Mouse (Mus musculus): Measurements from ENCODE around the gene Gcn1l1.
"Not testable (repeated sequence)": the region's sequence is repeated elsewhere in the genome, so short reads cannot be mapped to it uniquely, and the experiment has no call there.

The Gcn1l1 gene

GRCm38 (mm10) chr5:115564737-115565393, at the start of gene Gcn1l1:
Gene Gcn1l1 (plus strand): TSS chr5:115565254.
- DNase-seq (ENCODE audit: low spot score in 2 of 2) = peak; percentile 69 to 78

- DNase-seq (ENCODE audit: low spot score in 2 of 2) = no peak
These were observed 48.8 kb upstream of the Gcn1l1 start for GRCm38 (mm10) chr5:115516081-115516907.

GRCm38 (mm10) chr5:115516908-115517307, 48.1 kb upstream of the Gcn1l1 start:
- DNase-seq (ENCODE audit: low spot score in 2 of 2) = no peak

- DNase-seq (ENCODE audit: low spot score in 2 of 2) = no peak
These were observed 47.6 kb upstream of the Gcn1l1 start for GRCm38 (mm10) chr5:115517501-115517900.

GRCm38 (mm10) chr5:115518214-115518613, 46.8 kb upstream of the Gcn1l1 start:
- DNase-seq (ENCODE audit: low spot score in 2 of 2) = not testable (repeated sequence)

GRCm38 (mm10) chr5:115520325-115520869, 44.7 kb upstream of the Gcn1l1 start:
- no peak for DNase-seq (ENCODE audit: low spot score in 2 of 2)

- DNase-seq (ENCODE audit: low spot score in 2 of 2) = no peak
These were observed 43.2 kb upstream of the Gcn1l1 start for GRCm38 (mm10) chr5:115521553-115522461.

- no peak for DNase-seq (ENCODE audit: low spot score in 2 of 2)
These were observed 42.5 kb upstream of the Gcn1l1 start for GRCm38 (mm10) chr5:115522531-115522930.

GRCm38 (mm10) chr5:115522981-115523499, 42.0 kb upstream of the Gcn1l1 start:
- DNase-seq (ENCODE audit: low spot score in 2 of 2) = no peak

- DNase-seq (ENCODE audit: low spot score in 2 of 2) = no peak
These were observed 41.1 kb upstream of the Gcn1l1 start for GRCm38 (mm10) chr5:115523971-115524370.

- no peak for DNase-seq (ENCODE audit: low spot score in 2 of 2)
These were observed 40.6 kb upstream of the Gcn1l1 start for GRCm38 (mm10) chr5:115524471-115524870.

GRCm38 (mm10) chr5:115525416-115525815, 39.6 kb upstream of the Gcn1l1 start:
- DNase-seq (ENCODE audit: low spot score in 2 of 2) = no peak

- no peak for DNase-seq (ENCODE audit: low spot score in 2 of 2)
These were observed 39.1 kb upstream of the Gcn1l1 start for GRCm38 (mm10) chr5:115525943-115526342.

- DNase-seq (ENCODE audit: low spot score in 2 of 2) = no peak
These were observed 38.4 kb upstream of the Gcn1l1 start for GRCm38 (mm10) chr5:115526456-115527202.

GRCm38 (mm10) chr5:115528128-115528527, 36.9 kb upstream of the Gcn1l1 start:
- DNase-seq (ENCODE audit: low spot score in 2 of 2) = no peak

GRCm38 (mm10) chr5:115529364-115529741, 35.7 kb upstream of the Gcn1l1 start:
- DNase-seq (ENCODE audit: low spot score in 2 of 2) = no peak

- no peak for DNase-seq (ENCODE audit: low spot score in 2 of 2)
These were observed 35.2 kb upstream of the Gcn1l1 start for GRCm38 (mm10) chr5:115529742-115530446.

GRCm38 (mm10) chr5:115530447-115530809, 34.6 kb upstream of the Gcn1l1 start:
- DNase-seq (ENCODE audit: low spot score in 2 of 2) = peak in 1 of 2 experiments; percentile 32

GRCm38 (mm10) chr5:115531671-115532270, 33.3 kb upstream of the Gcn1l1 start:
- peak; percentile 52 to 57 for DNase-seq (ENCODE audit: low spot score in 2 of 2)

- DNase-seq (ENCODE audit: low spot score in 2 of 2) = no peak
These were observed 30.7 kb upstream of the Gcn1l1 start for GRCm38 (mm10) chr5:115534290-115534731.

Data from right cerebral cortex, adult 2 months (tissue).